In genomic region chr1:159671181-159671580, GRCm38 (mm10) we compare ENCODE assay signal across 10 mouse cellular contexts.
DNase-seq lines count a peak whose midpoint lies in the region; ATAC-seq and TF ChIP-seq lines count a peak whose summit lies in the region.
"Had no signal": no experiment of that assay in that cellular context is flagged by ENCODE, and none has a peak within 500 bp of the region (broad histone marks: within the 10 kb centered on the region; RNA-seq: fewer than 3 reads in every experiment).

No protein-coding gene starts in this region.

- CTCF ChIA-PET in Patski (lab: Charles Lee) = interaction anchor here (1.2 to 3.0 kb wide), 2 partner anchors 12 to 58 kb away, joined by 3 to 9 read pairs; no protein-coding TSS in a partner anchor

- no peaks in the 10 kb centered on the region for H3K27me3 ChIP-seq in heart, postnatal 0 days (ENCODE audit: control insufficient read depth, insufficient read depth, low read length)
- no peaks in the 10 kb centered on the region for H3K27me3 ChIP-seq in heart, embryonic 10.5 days (ENCODE audit: insufficient read depth, poor library complexity, severe bottlenecking)
- no peaks in the 10 kb centered on the region for H3K27me3 ChIP-seq in Patski
- no peaks in the 10 kb centered on the region for H3K27me3 ChIP-seq in forebrain, embryonic 14.5 days (replicated peaks; ENCODE audit: control insufficient read depth, insufficient read depth, low read length)
- H3K27me3 ChIP-seq in intestine, postnatal 0 days (replicated peaks; ENCODE audit: control insufficient read depth, insufficient read depth, low read length) = no peaks in the 10 kb centered on the region
- H3K27me3 ChIP-seq: liver, embryonic 12.5 days had no signal

- H3K4me1 ChIP-seq in heart, postnatal 0 days (ENCODE audit: control insufficient read depth, insufficient read depth) = no peaks in the 10 kb centered on the region
- peaks cover 10% of the 10 kb centered on the region for H3K4me1 ChIP-seq in heart, embryonic 10.5 days
- H3K4me1 ChIP-seq in forebrain, embryonic 14.5 days (ENCODE audit: control insufficient read depth, insufficient read depth, low read length) = peaks cover 9% of the 10 kb centered on the region
- no peaks in the 10 kb centered on the region for H3K4me1 ChIP-seq in intestine, postnatal 0 days (replicated peaks; ENCODE audit: control insufficient read depth, insufficient read depth, low read length)
- H3K4me1 ChIP-seq: liver, embryonic 12.5 days had no signal

- no peak overlapping the region for H3K4me3 ChIP-seq in heart, postnatal 0 days (ENCODE audit: low read depth, low read length)
- H3K4me3 ChIP-seq in heart, embryonic 10.5 days = no peak overlapping the region
- no peak overlapping the region for H3K4me3 ChIP-seq in forebrain, embryonic 14.5 days (ENCODE audit: low read depth, low read length)
- H3K4me3 ChIP-seq in intestine, postnatal 0 days (ENCODE audit: low read depth, low read length) = no peak overlapping the region
- H3K4me3 ChIP-seq: liver, embryonic 12.5 days had no signal

- H3K9me3 ChIP-seq in heart, postnatal 0 days (replicated peaks; ENCODE audit: control insufficient read depth, low read length) = no peaks in the 10 kb centered on the region
- no peaks in the 10 kb centered on the region for H3K9me3 ChIP-seq in heart, embryonic 10.5 days
- H3K9me3 ChIP-seq in forebrain, embryonic 14.5 days (replicated peaks; ENCODE audit: control insufficient read depth, low read length) = no peaks in the 10 kb centered on the region
- no peaks in the 10 kb centered on the region for H3K9me3 ChIP-seq in intestine, postnatal 0 days (ENCODE audit: control insufficient read depth)
- H3K9me3 ChIP-seq: liver, embryonic 12.5 days had no signal

- no peaks in the 10 kb centered on the region for H3K36me3 ChIP-seq in heart, postnatal 0 days (replicated peaks; ENCODE audit: control insufficient read depth, insufficient read depth, low read length)
- no peaks in the 10 kb centered on the region for H3K36me3 ChIP-seq in heart, embryonic 10.5 days
- H3K36me3 ChIP-seq in forebrain, embryonic 14.5 days (ENCODE audit: control insufficient read depth, insufficient read depth, low read length) = no peaks in the 10 kb centered on the region
- no peaks in the 10 kb centered on the region for H3K36me3 ChIP-seq in intestine, postnatal 0 days (ENCODE audit: control insufficient read depth, insufficient read depth)
- H3K36me3 ChIP-seq: liver, embryonic 12.5 days had no signal

- H3K27ac ChIP-seq in heart, postnatal 0 days (ENCODE audit: low read depth) = 0 out of 2 replicates have a peak overlapping the region, but pooled peaks have one; percentile 30
- H3K27ac ChIP-seq in heart, embryonic 10.5 days = no peak overlapping the region
- no peak overlapping the region for H3K27ac ChIP-seq in forebrain, embryonic 14.5 days (ENCODE audit: low read depth, low read length)
- H3K27ac ChIP-seq in intestine, postnatal 0 days (ENCODE audit: low read depth, low read length) = no peak overlapping the region
- H3K27ac ChIP-seq: liver, embryonic 12.5 days; stomach, postnatal 0 days had no signal

- no peak for TF ChIP-seq CTCF in heart, postnatal 0 days (IDR thresholded peaks at IDR 0.05; ENCODE audit: low read depth)
- TF ChIP-seq CTCF in Patski (IDR thresholded peaks at IDR 0.05) = no peak
- TF ChIP-seq CTCF in intestine, postnatal 0 days (IDR thresholded peaks at IDR 0.05; ENCODE audit: low read depth) = no peak

- peak overlapping the region; percentile 32 for H3K4me2 ChIP-seq in heart, postnatal 0 days (ENCODE audit: low read depth, low read length)
- peak overlapping the region; percentile 38 for H3K4me2 ChIP-seq in forebrain, embryonic 14.5 days (ENCODE audit: low read length)
- 0 out of 2 replicates have a peak overlapping the region, but pooled peaks have one; percentile 2 for H3K4me2 ChIP-seq in intestine, postnatal 0 days (replicated peaks; ENCODE audit: low read depth)
- H3K4me2 ChIP-seq: liver, embryonic 12.5 days had no signal

- no peak for TF ChIP-seq EP300 in heart, postnatal 0 days (IDR thresholded peaks at IDR 0.05; ENCODE audit: low read depth)

- in situ Hi-C loops in Patski (cut with MboI; ENCODE audit: low pct_unique_long_range_greater_than_20kb) = no loop called here

- DNase-seq in heart, postnatal 0 days (ENCODE audit: low spot score) = no peak
- no peak for DNase-seq in heart, embryonic 10.5 days (ENCODE audit: low spot score)
- DNase-seq in Patski (ENCODE audit: low read depth, low spot score) = no peak
- DNase-seq in forebrain, embryonic 14.5 days (ENCODE audit: low spot score) = no peak
- DNase-seq in B cell, adult 2 months = no peak
- no peak for DNase-seq in spleen, adult 18-20 months
- DNase-seq in c-Kit-positive CD71-positive TER-119-positive erythroid progenitor cells, embryonic 14.5 days (ENCODE audit: low spot score) = no peak

- POLR2A ChIA-PET in Patski (lab: Charles Lee) = no interaction called here

- 75% methylated on average over 8 of the region's 8 CpGs for WGBS in heart, postnatal 0 days
- WGBS in heart, embryonic 10.5 days = 87% methylated on average over 8 of the region's 8 CpGs
- WGBS in forebrain, embryonic 14.5 days = 83% methylated on average over 8 of the region's 8 CpGs
- 81% methylated on average over 8 of the region's 8 CpGs for WGBS in intestine, postnatal 0 days

- H3K9ac ChIP-seq in heart, postnatal 0 days (replicated peaks; ENCODE audit: low read depth, low read length) = no peak overlapping the region
- no peak overlapping the region for H3K9ac ChIP-seq in forebrain, embryonic 14.5 days (ENCODE audit: low read length)
- no peak overlapping the region for H3K9ac ChIP-seq in intestine, postnatal 0 days (ENCODE audit: low read depth, low read length)
- H3K9ac ChIP-seq: liver, embryonic 12.5 days had no signal

- no peak for ATAC-seq in heart, postnatal 0 days (ENCODE audit: insufficient read depth, low read depth)
- peak; percentile 74 for ATAC-seq in Patski
- peak; percentile 13 for ATAC-seq in forebrain, embryonic 14.5 days
- ATAC-seq in intestine, postnatal 0 days = no peak
- ATAC-seq: liver, embryonic 12.5 days had no signal

Comparison
In these comparisons a context has a peak if more than half of its experiments do, and no peak if none do; other contexts are left out.
1. ATAC-seq: peak in Patski (single experiment) and forebrain, embryonic 14.5 days (single experiment); none in heart, postnatal 0 days (single experiment) and intestine, postnatal 0 days (single experiment).
2. Peak in every context shown above with its lines, with median percentiles within 50 percentile points of each other: H3K4me2 ChIP-seq.